Mouse (Mus musculus) MEL (cell line): Measurements from ENCODE around the gene Tbc1d1. TPM values are rescaled to one million over a fixed set of nuclear protein-coding genes. Genes with fewer than 3 reads are reported as not detected.

Experiments
- DNase-seq: peaks from one replicate; pipeline ENCODE4 v3.0.0; 2011; ENCODE audit warnings: low read depth, low spot score
- H3K27ac ChIP-seq: 2 replicates; pipeline ENCODE4 v1.5.1; 2012; ENCODE audit warnings: low read depth, mild to moderate bottlenecking, control low read depth, low read length, moderate library complexity; ENCODE audit not compliant: control insufficient read depth
- H3K27me3 ChIP-seq, 2 experiments: fragments of 150-350 bp in 1 of 2; sonication (generic) in 1 of 2; 2 replicates each; pipeline ENCODE4 v1.6.1; 2012; ENCODE audit warnings: low read length in 2 of 2, mild to moderate bottlenecking in 2 of 2, improper control_type of control experiment in 1 of 2, moderate library complexity in 1 of 2; ENCODE audit not compliant: insufficient read depth in 2 of 2, control insufficient read depth in 1 of 2
- H3K36me3 ChIP-seq, 2 experiments: 2 replicates each; pipeline ENCODE4 v1.6.1; 2012 to 2014; ENCODE audit warnings: low read length in 2 of 2, improper control_type of control experiment in 1 of 2, inconsistent platforms in 1 of 2, mild to moderate bottlenecking in 1 of 2; ENCODE audit not compliant: insufficient read depth in 2 of 2, control insufficient read depth in 1 of 2
- H3K4me1 ChIP-seq, 2 experiments: fragments of 150-350 bp in 1 of 2; sonication (generic) in 1 of 2; 2 replicates each; pipeline ENCODE4 v1.6.1; 2012; ENCODE audit warnings: low read length in 2 of 2, improper control_type of control experiment in 1 of 2, mild to moderate bottlenecking in 1 of 2; ENCODE audit not compliant: insufficient read depth in 2 of 2, control insufficient read depth in 1 of 2
- H3K4me3 ChIP-seq, 2 experiments: fragments of 150-350 bp in 1 of 2; sonication (generic) in 1 of 2; 2 replicates each; pipeline ENCODE4 v1.5.1; 2012; ENCODE audit warnings: low read depth in 2 of 2, low read length in 2 of 2, mild to moderate bottlenecking in 2 of 2, moderate library complexity in 2 of 2, control low read depth in 1 of 2, improper control_type of control experiment in 1 of 2; ENCODE audit not compliant: control insufficient read depth in 1 of 2, insufficient read depth in 1 of 2
- H3K79me2 ChIP-seq: 2 replicates; pipeline ENCODE4 v1.6.1; 2012; ENCODE audit warnings: mild to moderate bottlenecking, low read length, moderate library complexity; ENCODE audit not compliant: control insufficient read depth, poor library complexity, insufficient read depth
- H3K9ac ChIP-seq: 2 replicates; pipeline ENCODE4 v1.6.1; 2012; ENCODE audit warnings: low read depth, mild to moderate bottlenecking, control low read depth, low read length, moderate library complexity; ENCODE audit not compliant: control insufficient read depth, poor library complexity, severe bottlenecking
- H3K9me3 ChIP-seq: fragments of 150-350 bp; sonication (generic); replicated peaks from 2 replicates; pipeline ENCODE4 v1.6.1; 2012; ENCODE audit warnings: mild to moderate bottlenecking, low read length, improper control_type of control experiment, moderate library complexity; ENCODE audit not compliant: insufficient read depth
- CHD2 ChIP-seq: IDR thresholded peaks from 2 replicates; pipeline ENCODE4 v1.6.1; 2011; ENCODE audit warnings: low read length, improper control_type of control experiment
- E2F4 ChIP-seq: IDR thresholded peaks from 2 replicates; pipeline ENCODE4 v1.6.1; 2011; ENCODE audit warnings: low read depth, low read length, improper control_type of control experiment, borderline replicate concordance
- GABPA ChIP-seq: IDR thresholded peaks from 2 replicates; pipeline ENCODE4 v1.6.1; 2012; ENCODE audit warnings: low read depth, mild to moderate bottlenecking, inconsistent platforms, low read length, improper control_type of control experiment, moderate library complexity
- GATA1 ChIP-seq: IDR thresholded peaks from 2 replicates; pipeline ENCODE4 v1.6.1; 2011; ENCODE audit warnings: low read depth, low read length, improper control_type of control experiment
- MAFK ChIP-seq: IDR thresholded peaks from 2 replicates; pipeline ENCODE4 v1.6.1; 2011; ENCODE audit warnings: low read depth, mild to moderate bottlenecking, low read length, improper control_type of control experiment, borderline replicate concordance
- MAX ChIP-seq: IDR thresholded peaks from 2 replicates; pipeline ENCODE4 v1.6.1; 2011; ENCODE audit warnings: low read length, improper control_type of control experiment
- MEF2A ChIP-seq: IDR thresholded peaks from 2 replicates; pipeline ENCODE4 v1.6.1; 2014; ENCODE audit warnings: low read depth, mild to moderate bottlenecking, inconsistent platforms, low read length, improper control_type of control experiment; ENCODE audit not compliant: poor library complexity, insufficient replicate concordance, severe bottlenecking; ENCODE audit errors: extremely low read depth
- MXI1 ChIP-seq: IDR thresholded peaks from 2 replicates; pipeline ENCODE4 v1.6.1; 2011; ENCODE audit warnings: mild to moderate bottlenecking, low read depth, low read length, improper control_type of control experiment
- MYC ChIP-seq: IDR thresholded peaks from 2 replicates; pipeline ENCODE4 v1.6.1; 2011; ENCODE audit warnings: low read depth, mild to moderate bottlenecking, low read length, improper control_type of control experiment, moderate library complexity
- NELFE ChIP-seq: IDR thresholded peaks from 2 replicates; pipeline ENCODE4 v1.6.1; 2011; ENCODE audit warnings: low read depth, low read length, improper control_type of control experiment
- POLR2A ChIP-seq, 2 experiments: IDR thresholded peaks; 2 replicates each; pipeline ENCODE4 v1.6.1; 2011 to 2012; ENCODE audit warnings: low read length in 2 of 2, mild to moderate bottlenecking in 2 of 2, control low read depth in 1 of 2, improper control_type of control experiment in 1 of 2, low read depth in 1 of 2, moderate library complexity in 1 of 2; ENCODE audit not compliant: control insufficient read depth in 1 of 2, insufficient read depth in 1 of 2, poor library complexity in 1 of 2
- POLR2AphosphoS2 ChIP-seq: IDR thresholded peaks from 2 replicates; pipeline ENCODE4 v1.6.1; 2011; ENCODE audit warnings: low read length, improper control_type of control experiment
- POLR2AphosphoS5 ChIP-seq: IDR thresholded peaks from 2 replicates; pipeline ENCODE4 v1.6.1; 2012; ENCODE audit warnings: low read depth, borderline replicate concordance, mild to moderate bottlenecking, inconsistent platforms, low read length, moderate library complexity, mixed read lengths
- RAD21 ChIP-seq: IDR thresholded peaks from 2 replicates; pipeline ENCODE4 v1.6.1; 2011; ENCODE audit warnings: mild to moderate bottlenecking, low read depth, low read length, improper control_type of control experiment
- SMC3 ChIP-seq: IDR thresholded peaks from 2 replicates; pipeline ENCODE4 v1.6.1; 2011; ENCODE audit warnings: low read depth, low read length, improper control_type of control experiment
- TAL1 ChIP-seq: IDR thresholded peaks from 2 replicates; pipeline ENCODE4 v1.6.1; 2012; ENCODE audit warnings: mild to moderate bottlenecking, inconsistent platforms, low read length, moderate library complexity, mixed read lengths
- TBP ChIP-seq: IDR thresholded peaks from 2 replicates; pipeline ENCODE4 v1.8.0; 2011; ENCODE audit warnings: low read depth, low read length, improper control_type of control experiment
- USF2 ChIP-seq, 2 experiments: IDR thresholded peaks; 2 replicates each; pipeline ENCODE4 v1.6.1; 2011 to 2012; ENCODE audit warnings: improper control_type of control experiment in 2 of 2, low read length in 2 of 2, borderline replicate concordance in 1 of 2, inconsistent platforms in 1 of 2, low read depth in 1 of 2, mild to moderate bottlenecking in 1 of 2; ENCODE audit not compliant: insufficient read depth in 1 of 2
- ZC3H11A ChIP-seq: IDR thresholded peaks from 2 replicates; pipeline ENCODE4 v1.6.1; 2012; ENCODE audit warnings: low read depth, mild to moderate bottlenecking, inconsistent platforms, low read length, improper control_type of control experiment
- ZKSCAN1 ChIP-seq: IDR thresholded peaks from 2 replicates; pipeline ENCODE4 v1.6.1; 2012; ENCODE audit warnings: low read depth, mild to moderate bottlenecking, inconsistent platforms, low read length, improper control_type of control experiment, moderate library complexity
- ZMIZ1 ChIP-seq: IDR thresholded peaks from 2 replicates; pipeline ENCODE4 v1.6.1; 2012; ENCODE audit warnings: low read depth, mild to moderate bottlenecking, inconsistent platforms, low read length, improper control_type of control experiment, moderate library complexity
- ZNF384 ChIP-seq: IDR thresholded peaks from 2 replicates; pipeline ENCODE4 v1.6.1; 2012; ENCODE audit warnings: low read depth, mild to moderate bottlenecking, inconsistent platforms, low read length, improper control_type of control experiment
- polyA plus RNA-seq, 2 experiments: library from polyadenylated mRNA; stranded (reverse) in 1 of 2; unstranded in 1 of 2; fragments of >175 nt in 1 of 2; fragments of >200 nt in 1 of 2; gene quantifications; 2 replicates each; pipeline versions ENCODE4 v1.2.1 to v1.2.4; 2012; ENCODE audit warnings: low replicate concordance in 2 of 2, low read depth in 1 of 2; ENCODE audit not compliant: insufficient read length in 2 of 2, insufficient read depth in 1 of 2, missing spikeins in 1 of 2
- total RNA-seq: library from RNA; depleted of rRNA; stranded (reverse); fragments of 300-350 nt; gene quantifications from 2 replicates; pipeline ENCODE4 v1.2.3, GENCODE M21; 2012

Gene Tbc1d1
- total and polyA plus RNA-seq, 3 experiments = 22.5 to 24.4 TPM; not detected in 1

DNA sequence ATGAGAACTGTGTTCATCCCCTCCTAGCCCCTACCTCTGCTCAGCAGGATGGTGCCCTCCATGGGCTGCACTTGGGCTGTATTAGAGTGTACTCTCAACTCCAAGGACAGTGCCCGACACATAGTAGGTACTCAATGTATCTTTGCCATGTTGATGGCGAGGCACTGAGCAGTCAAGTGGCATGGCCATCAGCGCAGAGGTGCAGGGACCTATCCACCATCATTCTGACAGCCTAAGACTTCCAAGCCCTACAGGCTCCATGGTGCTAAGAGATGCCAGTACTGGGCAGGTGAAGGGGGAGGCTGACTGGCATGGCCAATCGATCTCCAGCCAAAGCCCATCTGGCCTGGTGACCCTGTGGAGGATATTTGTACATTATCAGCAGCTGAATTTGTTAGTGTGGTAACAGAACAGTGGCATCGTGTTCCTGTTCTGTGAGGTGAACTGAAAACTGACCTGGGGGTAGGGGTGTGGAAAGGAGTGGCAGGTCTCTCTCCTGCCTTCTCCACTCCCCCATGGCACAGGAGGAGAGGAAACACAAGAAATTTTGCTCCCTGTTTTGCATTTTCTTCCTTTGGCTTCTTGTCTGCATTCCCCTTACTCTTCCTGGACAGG, 169.7 kb downstream of the Tbc1d1 start:
- no peaks in the 10 kb centered on the region for H3K4me1 ChIP-seq
- H3K27me3 ChIP-seq = no peaks in the 10 kb centered on the region
- H3K9ac ChIP-seq = no peak overlapping the region
- H3K4me3 ChIP-seq = no peak overlapping the region
- no peaks in the 10 kb centered on the region for H3K9me3 ChIP-seq
- peaks cover 0 to 2% of the 10 kb centered on the region in 2 experiments; a peak in 2 of 4 replicates for H3K36me3 ChIP-seq
- H3K27ac ChIP-seq = no peak overlapping the region
- DNase-seq = no peak
- no peaks in the 10 kb centered on the region for H3K79me2 ChIP-seq
- TF ChIP-seq SMC3 = no peak
- no peak for TF ChIP-seq POLR2A (IDR thresholded peaks at IDR 0.05; ENCODE audit: control insufficient read depth in 1 of 2, insufficient read depth in 1 of 2, low read depth in 1 of 2, low read length in 2 of 2, poor library complexity in 1 of 2)
- no peak for TF ChIP-seq MAFK
- TF ChIP-seq MEF2A = no peak
- TF ChIP-seq TBP = no peak
- no peak for TF ChIP-seq ZKSCAN1
- no peak for TF ChIP-seq POLR2AphosphoS2
- no peak for TF ChIP-seq MXI1
- no peak for TF ChIP-seq RAD21
- no peak for TF ChIP-seq E2F4
- no peak for TF ChIP-seq GATA1

DNA sequence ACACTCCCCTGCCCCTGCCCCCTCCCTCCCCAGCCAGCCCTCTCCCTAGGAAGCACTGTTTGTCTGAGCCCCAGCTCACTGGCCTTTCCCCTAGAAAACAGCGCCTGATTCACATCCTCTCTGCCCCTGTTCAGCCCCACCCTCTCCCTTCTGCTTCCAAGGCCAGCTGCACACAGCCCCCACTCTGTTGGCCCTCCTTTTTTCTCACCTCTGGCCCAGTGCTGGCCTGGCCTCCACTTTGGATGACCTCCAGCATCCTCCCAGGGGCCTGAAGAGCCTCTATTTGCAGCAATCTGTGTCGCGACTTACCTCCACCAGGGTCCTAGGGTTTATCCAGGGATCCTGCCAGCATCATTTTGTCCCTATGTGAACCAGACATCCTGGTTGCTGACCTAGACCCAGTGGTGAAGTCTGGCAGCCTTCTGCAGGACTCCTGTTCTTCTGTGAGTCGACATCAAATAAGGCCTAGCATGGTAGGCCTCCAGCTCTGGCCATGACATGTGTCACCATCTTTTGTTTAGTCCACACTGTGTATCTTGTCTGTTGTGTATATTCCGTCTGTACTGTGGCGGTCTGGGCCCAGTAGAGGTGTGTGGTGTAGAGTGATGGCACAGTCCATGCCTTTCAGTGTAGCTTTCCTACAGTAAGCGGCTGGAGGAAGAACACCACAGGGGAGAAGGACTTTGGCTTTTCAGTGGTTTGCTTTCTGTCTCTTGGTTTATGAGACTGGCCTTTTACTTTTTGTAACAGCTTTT, 170.5 kb downstream of the Tbc1d1 start:
- no peak for DNase-seq

More for the DNA sequence above, 170.5 kb downstream of the Tbc1d1 start:
- Histone ChIP-seq H3K9ac (no peak overlapping the region), H3K36me3 (peaks cover 0 to 2% of the 10 kb centered on the region in 2 experiments; a peak in 2 of 4 replicates), H3K9me3 (no peaks in the 10 kb centered on the region), H3K79me2 (no peaks in the 10 kb centered on the region), H3K27ac (no peak overlapping the region), H3K4me3 (no peak overlapping the region), H3K4me1 (no peaks in the 10 kb centered on the region), H3K27me3 (no peaks in the 10 kb centered on the region)
- no peak for TF ChIP-seq MYC
- no peak for TF ChIP-seq GABPA
- TF ChIP-seq USF2 (IDR thresholded peaks at IDR 0.05; ENCODE audit: borderline replicate concordance in 1 of 2, insufficient read depth in 1 of 2, low read depth in 1 of 2, low read length in 2 of 2) = no peak
- TF ChIP-seq POLR2AphosphoS5 = no peak
- no peak for TF ChIP-seq POLR2AphosphoS2
- TF ChIP-seq NELFE = no peak
- TF ChIP-seq MAX = no peak
- TF ChIP-seq CHD2 = no peak
- TF ChIP-seq TBP = no peak
- TF ChIP-seq ZNF384 = no peak
- TF ChIP-seq TAL1 = no peak
- no peak for TF ChIP-seq ZMIZ1
- no peak for TF ChIP-seq MEF2A
- no peak for TF ChIP-seq ZC3H11A
